Mouse (Mus musculus) kidney, postnatal 25 days (tissue): ENCODE measurements around the gene Cables2.
"Not testable (repeated sequence)": the region's sequence is repeated elsewhere in the genome, so short reads cannot be mapped to it uniquely, and the experiment has no call there.

ENCODE experiments used
- DNase-seq, 2 experiments: peaks; one replicate each; pipeline ENCODE4 v3.0.0; 2021; ENCODE audit warnings: mixed read lengths in 2 of 2

Cables2 gene

DNA sequence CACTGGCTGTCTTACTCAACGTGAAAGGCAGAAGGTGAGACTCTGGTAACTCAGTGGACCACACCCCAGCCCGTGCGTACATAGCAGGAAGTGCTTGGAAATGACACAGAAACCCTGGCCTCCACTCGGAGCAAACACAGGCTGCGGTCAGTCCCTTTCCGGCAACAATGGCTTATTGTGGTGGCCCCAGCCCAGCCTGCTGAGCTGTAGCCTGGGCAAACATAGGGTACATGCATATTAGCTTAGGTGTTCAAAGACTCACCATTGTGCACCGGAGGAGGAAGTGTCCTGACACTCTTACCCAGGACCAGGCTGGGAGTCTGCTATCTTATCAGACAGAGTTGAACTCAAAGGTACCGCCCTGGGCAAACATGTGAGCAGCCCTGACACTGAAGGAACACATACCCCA lies 3.6 kb upstream of the Cables2 start:
- no peak for DNase-seq

DNA sequence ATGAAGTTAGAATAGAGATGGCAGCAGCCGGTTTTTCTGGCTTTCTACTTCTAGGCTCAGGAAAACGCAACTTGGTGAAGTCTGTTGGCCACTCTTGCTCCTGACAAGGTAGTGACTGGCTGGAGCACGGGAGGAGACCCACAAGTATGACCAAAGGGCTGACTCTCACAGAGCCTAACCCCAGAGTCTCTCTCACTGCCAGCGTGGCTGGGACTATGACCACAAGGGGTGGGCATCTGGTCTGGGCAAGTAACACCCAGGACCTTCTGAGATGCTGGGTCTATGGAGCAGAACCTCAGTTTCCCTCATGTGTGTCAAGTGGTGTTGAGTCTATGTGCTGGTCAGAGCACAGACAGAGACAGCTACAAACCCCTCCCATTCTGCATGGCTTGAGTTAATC lies 3.1 kb upstream of the Cables2 start:
- DNase-seq = no peak

DNA sequence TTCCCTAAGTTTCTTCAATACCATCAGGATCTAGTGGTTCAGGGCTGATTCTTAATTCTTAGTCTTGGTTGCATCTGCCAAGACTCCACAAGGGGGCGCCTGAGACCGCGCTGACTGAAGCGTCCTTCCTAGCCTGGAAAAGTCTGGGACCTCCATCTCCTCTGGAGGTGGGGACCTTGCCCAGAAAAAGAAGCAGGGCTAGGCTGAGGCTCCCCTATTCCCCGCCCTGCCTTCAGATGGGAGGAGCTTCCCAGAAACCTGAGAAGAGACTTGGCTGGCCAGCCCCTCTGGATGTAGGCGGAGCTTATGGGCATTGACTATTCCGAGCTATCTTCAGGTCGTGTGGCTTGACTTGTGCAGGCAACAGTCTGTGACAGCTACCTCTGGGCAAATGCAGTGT lies 2.5 kb upstream of the Cables2 start:
- peak; percentile 85 to 90 for DNase-seq

DNA sequence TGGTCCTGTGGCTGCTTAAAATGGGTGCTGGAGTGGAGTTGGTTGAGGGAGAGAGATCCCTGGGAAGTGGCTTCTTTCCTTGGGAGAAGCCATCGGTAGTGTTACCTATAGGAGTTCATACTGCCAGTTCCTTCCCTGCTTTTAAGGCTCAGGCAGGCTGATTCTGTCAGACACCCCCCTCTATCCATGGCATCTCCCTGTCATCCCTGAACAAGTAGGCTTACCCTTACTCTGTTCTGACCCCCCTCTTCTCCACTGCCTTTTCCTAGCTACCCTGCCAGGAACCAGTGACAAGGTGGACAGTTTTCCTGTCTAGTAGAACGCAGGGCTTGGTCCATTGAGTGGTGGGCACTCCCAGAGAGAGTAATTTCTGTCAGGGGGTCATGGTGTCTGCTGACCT lies 1.2 kb upstream of the Cables2 start:
- DNase-seq = no peak

DNA sequence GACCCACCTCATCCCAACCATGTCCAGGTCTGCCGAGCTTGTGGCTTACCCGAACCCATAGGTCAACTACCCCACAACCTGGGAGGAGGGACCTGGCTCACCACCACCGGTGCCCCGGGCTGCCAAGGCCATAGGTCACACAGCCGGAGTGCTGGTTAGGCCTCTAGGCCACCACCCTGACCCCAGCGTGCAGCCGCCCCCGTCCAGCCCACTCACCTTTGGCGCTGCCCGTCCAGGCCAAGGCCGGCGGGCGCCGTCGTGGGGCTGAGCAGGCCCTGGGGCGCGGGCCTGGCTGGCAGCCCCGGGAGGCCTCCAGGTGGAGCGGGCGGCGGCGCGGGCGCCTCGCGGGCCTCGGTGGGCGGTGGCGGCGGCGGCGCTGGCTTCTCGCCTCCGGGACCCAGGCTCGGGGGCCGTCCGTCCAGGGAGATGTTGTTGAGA lies 393 bp downstream of the Cables2 start:
- DNase-seq = peak; percentile 40 to 85

DNA sequence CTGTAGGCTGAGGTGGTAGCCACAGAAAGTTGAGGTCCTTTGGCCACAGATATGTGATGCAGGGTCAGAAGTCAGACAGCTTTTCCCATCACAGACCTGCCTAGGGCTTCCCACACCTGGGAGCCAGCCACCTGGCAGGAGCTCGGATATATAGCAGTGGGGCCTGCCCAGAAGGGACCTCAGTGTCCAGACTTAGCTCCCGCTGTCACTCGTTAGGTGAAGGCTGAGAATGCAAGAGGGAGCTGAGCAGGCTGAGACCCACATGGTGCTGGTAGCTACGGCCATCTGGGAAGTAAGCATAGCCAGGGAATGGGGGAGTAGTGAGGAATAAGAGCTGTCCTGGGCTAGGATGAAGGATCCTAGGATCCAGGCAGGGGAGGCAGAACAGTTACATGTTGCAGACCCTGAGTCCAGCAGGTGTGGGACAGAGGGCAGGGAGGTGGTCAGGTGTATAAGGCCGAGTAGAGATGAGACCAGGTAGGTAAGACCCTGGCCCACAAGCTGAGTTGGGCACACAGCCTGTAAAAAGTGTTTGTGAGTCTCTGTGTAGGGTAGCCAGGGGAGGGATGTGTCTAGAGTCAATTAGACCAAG lies 1.4 kb downstream of the Cables2 start:
- no peak for DNase-seq

DNA sequence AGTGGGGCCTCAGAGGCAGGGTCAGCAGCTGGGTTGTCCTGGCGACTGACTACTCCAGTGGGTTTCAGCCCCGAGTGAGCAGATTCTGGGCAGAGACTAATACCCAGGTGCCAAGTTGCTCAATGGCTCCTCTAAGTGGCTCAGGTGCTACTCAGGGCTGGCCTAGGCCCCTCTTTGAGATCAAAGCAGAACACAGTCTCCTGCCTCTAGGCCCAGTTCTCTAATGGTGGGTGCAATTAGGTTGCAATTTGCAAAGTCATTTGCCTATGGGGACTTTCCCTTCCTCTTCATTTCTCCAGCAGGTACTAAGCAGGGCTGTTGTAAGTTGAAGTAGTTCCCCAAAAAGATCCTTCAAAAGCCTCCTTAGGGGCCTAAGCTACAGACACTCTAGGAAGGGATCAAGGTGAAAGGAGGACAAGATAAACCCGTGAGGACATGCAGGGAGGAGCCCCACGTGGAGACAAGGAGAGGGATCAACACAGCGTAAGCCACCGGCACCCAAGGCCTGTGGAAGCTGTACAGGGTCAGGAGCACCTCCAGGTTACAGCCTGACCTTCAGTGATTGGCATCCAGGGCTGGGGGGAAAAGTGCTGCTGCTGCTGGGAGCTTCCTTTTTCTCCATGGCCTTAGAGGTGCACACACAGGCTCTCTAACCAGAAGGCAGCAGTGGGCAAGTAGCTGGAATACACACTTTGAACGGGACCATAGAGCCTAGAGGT lies 2.6 kb downstream of the Cables2 start:
- peak in 1 of 2 experiments; percentile 29 for DNase-seq

DNA sequence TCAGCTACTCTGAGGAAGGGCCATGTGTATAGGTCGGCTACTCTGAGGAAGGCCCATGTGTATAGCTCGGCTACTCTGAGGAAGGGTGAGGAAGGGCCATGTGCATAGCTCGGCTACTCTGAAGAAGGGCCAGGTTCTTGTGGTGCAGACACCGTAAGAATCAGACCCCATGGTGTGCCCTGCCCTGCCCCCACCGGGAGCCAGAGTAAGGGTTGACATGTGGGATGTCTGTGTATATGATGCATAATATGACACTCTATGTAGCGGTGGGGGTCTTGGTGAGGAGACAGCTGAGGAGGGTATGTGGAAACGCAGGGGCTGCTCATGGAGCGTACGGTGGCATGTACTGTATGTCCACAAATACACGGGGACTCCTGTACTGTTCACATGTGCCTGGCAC lies 4.0 kb downstream of the Cables2 start:
- DNase-seq = no peak

DNA sequence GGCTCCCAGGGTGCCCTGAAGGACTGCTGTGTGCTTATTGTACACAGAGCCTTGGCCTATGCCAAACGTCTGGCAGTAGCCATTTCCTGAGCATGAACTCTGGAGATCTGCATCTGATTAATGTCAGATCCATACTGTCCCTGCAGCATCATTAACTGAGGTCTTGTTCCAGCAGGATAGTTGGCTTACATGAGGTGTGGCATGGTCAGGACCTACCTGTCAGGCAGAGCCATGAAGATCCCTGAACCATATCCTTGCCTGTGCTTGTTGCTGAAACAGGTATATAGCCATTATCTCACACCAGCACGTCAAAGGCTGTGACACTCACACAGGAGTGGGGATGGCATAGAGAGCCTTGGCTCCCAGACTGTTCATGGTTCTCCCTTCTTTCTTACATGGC lies 5.3 kb downstream of the Cables2 start:
- no peak for DNase-seq

DNA sequence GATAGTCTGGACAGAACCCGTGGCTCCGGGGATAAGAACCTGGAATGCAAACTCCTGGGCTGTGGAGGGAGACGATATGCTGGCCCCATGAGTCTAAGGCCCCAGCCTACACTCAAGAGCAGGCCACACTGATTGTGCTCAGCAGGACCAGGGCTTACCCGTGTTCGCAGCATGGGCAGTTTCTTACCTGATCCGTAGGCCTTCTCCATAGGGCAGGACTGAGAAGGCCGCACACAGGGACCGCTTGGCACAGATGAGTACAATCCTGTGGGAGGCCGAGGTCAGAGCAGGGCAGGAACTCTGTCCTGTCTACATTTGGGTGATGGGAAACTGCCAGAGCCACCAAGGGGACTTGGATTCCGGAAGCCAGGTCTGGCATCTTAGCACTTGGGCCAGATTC lies 10.4 kb downstream of the Cables2 start:
- DNase-seq = peak in 1 of 2 experiments; percentile 52

DNA sequence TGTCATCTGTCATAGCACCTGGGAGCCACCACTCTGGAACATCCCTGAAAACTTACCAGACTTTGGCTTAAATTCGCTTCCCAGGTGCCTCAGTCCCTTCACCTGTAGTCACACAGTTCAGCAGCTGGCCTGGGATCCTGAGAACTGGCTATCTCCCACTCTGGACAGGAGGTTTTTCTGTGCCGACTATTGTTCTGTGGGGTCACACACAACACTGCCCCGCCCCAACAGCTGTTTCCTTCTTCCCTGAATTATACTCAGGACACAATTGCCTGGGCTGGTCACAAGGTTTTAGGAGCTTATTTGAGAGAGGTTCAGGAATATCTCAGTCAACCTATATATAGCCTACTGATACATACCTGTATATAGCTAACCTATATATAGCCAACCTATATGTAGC lies 10.9 kb downstream of the Cables2 start:
- peak; percentile 66 to 75 for DNase-seq

DNA sequence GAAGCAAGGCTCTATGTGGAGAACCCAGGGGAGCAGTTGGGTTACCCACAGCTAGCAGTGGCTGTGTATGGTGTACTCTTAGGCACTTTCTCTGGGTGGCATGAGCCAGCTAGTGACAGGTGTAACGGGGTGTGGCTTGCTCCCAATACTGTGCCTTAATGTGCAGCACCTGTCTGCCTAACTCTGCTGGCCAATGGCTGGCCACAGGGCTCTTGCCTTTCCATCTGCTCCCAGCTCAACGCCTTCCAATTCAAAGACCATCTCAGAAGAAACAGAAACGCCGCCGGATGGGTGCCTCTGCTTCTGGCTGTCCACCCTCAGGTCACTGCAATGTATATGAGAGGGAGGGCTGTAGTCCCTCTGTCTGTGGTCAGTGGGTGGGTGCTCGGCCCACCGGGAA lies 11.4 kb downstream of the Cables2 start:
- no peak for DNase-seq

DNA sequence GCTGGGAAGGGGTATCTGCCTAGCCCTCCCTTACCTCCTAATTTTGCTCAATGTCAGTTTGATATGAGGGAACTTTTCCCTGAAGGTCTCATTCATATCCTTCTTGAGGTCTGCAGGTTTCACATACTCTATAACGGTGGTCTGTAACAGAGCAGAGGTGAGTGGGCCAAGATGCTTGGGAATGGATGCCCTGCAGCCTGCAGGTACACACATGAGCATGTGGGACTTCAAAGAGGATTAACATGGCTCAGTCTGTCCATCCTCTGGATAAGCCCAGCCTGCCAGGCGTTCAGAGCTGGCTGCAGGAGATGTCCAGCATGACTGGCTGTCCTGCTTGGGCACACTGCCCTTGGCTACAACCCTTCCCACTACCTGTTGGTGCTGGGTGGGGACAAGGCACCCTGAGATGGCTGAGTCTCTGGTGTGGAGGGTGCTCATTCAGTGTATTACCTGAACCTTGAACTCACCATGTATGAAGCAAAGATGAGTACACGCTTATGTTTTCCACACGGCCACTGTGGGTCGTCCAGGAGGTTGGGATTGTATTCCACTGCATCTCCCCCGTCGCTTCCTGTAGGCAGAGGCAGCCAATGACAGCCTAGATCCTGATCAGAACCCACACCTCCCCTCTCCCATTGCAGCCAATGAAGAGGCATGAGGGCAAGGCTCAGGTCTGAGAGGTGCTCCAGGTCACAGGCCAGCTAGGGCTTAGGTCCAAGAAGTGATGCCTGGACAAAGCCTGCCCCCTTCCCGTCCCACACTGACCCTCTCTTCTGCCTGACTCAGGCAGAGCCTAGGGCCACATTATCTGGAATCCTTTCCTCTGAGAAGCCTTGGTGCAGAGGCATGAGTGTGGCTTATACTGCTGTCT lies 12.5 kb downstream of the Cables2 start:
- DNase-seq = no peak

DNA sequence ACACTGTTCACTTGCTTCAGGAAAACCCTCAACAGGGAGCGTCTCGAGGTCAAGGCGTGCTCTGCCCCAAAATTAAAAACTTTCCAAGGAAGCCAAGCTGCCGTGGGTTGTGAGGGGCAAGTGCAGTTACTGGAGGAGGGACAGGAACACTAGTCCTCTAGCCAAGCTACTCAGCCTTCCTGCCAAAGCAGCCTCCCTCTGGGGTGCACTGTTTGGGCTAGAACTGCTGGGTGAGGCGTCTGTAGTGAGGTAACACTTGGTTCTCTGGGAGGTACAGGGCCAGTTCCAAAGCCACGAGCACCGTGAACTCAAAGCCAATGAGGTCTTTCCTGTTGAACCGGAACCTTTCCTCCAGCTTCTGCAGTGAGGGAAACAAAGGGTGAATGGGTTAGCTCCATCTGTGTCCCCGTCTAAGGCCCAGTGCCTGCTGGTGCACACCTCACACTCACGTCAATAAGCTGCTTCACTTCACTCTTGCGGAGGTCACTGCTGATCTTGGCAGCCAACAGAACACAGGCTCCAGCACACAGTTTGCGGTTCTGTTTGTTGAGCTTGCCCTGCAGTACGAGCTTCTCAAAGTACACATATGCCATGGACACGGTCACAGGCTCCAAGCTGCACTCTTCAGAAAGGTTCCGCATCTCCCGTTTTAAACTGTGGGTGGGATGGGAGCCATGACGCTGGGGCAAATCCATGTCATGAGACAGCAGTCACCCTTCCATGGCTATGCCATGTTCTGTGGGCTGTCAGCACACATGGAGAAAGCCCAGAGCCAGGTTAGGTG lies 13.3 kb downstream of the Cables2 start:
- DNase-seq = not testable (repeated sequence)

DNA sequence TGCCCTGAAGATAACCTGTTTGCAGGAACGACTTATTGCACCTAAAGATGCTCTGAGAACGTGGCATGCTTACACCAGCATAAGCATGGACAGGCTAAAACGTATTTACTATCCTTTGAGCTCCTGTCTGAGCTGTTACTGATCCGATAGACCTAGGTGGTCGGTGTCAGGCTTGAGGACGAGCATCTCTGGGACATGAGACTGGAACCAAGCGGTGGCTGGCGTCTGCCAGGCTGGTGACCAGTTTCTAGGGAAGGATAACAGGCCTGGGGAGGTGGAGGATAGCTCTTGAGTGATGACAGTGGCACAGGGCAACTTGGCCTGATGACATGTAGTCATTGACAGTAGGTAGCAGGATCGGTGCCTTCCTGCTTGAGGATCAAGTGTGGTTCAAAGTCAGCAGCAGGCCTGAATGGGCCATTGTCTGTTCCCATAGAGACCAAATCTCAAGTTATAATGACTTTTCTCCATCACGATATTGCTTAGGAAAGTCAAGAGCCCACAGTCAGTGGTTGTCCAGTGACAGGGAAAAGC lies 14.3 kb downstream of the Cables2 start:
- DNase-seq = not testable (repeated sequence)

DNA sequence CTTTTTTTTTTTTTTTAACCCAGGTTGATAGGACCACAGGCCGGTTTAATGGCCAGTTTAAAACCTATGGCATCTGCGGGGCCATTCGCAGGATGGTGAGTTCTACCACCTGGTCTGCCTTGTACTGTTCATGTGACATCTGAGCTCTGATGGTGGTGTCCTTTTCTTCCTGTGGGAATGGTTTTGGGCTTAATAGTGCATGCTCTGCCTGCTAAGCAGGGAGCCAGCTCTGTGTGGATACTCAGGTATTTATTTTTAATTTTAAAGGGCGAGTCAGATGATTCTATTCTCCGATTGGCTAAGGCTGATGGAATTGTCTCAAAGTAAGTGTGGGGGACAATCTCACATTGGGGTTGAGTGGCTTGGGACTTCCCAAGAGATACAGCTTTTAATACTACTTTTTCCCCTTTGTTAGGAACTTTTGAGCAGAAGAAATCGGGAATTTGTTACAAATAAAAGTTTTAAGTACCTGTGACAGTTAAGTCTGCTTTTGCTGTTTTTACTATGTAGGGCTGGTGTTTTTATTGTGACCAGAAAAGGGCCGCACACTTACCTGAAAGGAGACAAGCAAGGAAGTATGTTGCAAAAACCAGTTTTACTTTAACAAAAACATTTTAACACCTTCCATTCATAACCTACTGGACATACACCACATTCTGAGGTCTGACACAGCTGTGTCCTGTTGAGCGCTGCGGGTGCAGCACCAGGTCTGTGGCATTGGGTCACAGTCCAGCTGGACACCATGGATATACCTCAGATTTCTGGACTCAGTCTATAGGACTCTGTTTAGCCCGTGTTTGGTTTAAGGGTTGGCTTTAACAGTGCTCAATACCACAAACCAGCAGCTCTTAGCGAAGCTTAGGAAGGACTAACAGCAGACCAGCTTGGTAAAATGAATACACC lies 15.1 kb downstream of the Cables2 start:
- DNase-seq = no peak

DNA sequence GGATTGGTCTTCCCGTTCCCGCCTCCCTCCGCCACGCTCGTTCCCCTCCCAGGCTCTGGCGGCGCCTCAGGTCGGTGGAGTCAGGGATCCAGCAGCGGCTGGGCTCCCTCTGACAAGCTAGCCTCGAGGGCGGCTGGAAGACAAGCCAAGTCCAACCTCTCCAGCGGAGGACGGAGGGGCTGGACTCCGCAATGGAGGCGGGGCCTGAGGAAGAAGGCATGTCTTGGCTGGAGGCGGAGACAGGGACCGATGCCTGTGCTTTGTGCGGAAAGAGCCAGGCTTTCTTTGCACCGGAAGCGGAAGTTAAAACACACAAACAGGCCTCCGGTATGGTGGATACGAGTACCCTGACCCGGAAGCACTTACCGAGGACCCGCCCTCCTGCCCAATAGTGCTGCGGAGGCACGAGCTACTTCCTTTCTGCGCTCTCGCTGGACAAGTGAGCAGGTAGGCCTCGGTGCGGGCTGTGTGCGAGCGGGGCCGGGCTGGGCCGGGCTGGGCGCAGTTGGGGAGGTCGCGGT lies 16.2 kb downstream of the Cables2 start, which contains the start of gene Rps21:
Rps21 (plus strand) TSS at position 377 of the 521 bp plus-strand sequence.
- peak; percentile 98 to 99 for DNase-seq

DNA sequence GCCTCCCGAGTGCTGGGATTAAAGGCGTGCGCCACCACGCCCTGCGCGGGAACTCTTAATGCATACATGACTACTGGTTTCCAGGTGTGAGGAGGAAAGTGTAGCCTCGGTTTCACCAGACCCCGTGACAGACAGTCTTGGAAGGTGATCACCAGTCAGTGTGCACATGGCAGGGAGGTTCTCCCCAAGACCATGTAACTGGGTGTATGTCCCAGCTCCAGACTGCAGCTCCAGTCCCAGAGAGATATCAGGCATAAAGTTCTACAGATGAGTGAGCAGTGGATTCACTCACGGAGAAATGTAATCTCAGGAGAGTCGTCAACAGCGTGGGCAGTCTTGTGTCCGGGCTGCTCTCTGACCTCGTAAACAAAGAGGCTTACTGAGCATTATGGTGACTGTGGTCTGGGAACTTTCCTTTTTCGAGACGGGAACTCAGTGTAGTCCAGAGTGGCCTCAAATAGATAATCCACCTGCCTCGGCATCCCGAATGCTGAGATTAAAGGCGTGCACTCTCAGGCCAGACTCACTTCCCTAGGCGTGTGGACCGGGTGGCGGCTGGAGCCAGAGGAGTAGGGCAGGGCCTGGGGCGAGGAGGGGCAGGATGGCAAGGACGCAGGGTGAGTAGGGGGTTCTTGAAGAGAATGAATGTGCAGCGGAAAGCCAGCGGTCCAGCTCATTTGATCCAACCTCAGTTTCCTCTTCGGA lies 16.8 kb downstream of the Cables2 start:
- peak in 1 of 2 experiments; percentile 50 for DNase-seq

DNA sequence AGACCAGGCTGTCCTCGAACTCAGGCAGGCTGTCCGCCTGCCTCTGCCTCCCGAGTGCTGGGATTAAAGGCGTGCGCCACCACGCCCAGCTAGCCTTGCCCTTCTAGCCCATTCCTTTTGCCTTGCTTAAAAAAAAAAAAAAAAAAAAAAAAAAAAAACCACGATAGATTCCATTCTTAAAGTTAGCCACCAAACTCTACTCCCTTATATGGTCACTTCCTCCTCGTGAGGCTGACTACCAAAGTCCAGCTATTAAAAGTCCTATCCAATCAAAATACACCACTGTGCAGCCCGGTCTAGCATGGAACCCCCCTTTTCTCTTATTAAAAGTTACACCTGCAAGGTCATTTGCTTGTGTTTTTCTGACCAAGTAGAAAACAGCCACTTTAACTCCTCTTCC lies 17.6 kb downstream of the Cables2 start:
- DNase-seq = peak in 1 of 2 experiments; percentile 59
